Mouse (Mus musculus) liver, embryonic 12.5 days (tissue): ENCODE measurements at regions not wholly inside any gene's neighbourhood (a gene's known extent, or its start where the extent isn't known, plus 50 kb on each side); places are given as distances from the start of the nearest gene placed in this dataset.

Experiments
- ATAC-seq: fragments of 200-750 bp; cut with Nextera tagmentation; 2 replicates; pipeline ENCODE4 v1.8.0; 2017; ENCODE audit warnings: moderate number of reproducible peaks, mild to moderate bottlenecking, moderate library complexity
- H3K27ac ChIP-seq: fragments of 300-500 bp; sonication (generic); 2 replicates; pipeline ENCODE4 v1.5.1; 2016; ENCODE audit warnings: mild to moderate bottlenecking
- H3K27me3 ChIP-seq: fragments of 300-500 bp; sonication (generic); replicated peaks from 2 replicates; pipeline ENCODE4 v1.6.1; 2016; ENCODE audit warnings: mild to moderate bottlenecking, moderate library complexity
- H3K36me3 ChIP-seq: fragments of 300-500 bp; sonication (generic); 2 replicates; pipeline ENCODE4 v1.6.1; 2016; ENCODE audit warnings: mild to moderate bottlenecking, moderate library complexity
- H3K4me1 ChIP-seq: fragments of 300-500 bp; sonication (generic); 2 replicates; pipeline ENCODE4 v1.6.1; 2016
- H3K4me2 ChIP-seq: fragments of 300-500 bp; sonication (generic); 2 replicates; pipeline ENCODE4 v1.6.1; 2016; ENCODE audit warnings: mild to moderate bottlenecking, moderate library complexity
- H3K4me3 ChIP-seq: fragments of 300-500 bp; sonication (generic); 2 replicates; pipeline ENCODE4 v1.5.1; 2016; ENCODE audit warnings: mild to moderate bottlenecking, moderate library complexity
- H3K9ac ChIP-seq: fragments of 300-500 bp; sonication (generic); 2 replicates; pipeline ENCODE4 v1.6.1; 2016; ENCODE audit warnings: mild to moderate bottlenecking, moderate library complexity
- H3K9me3 ChIP-seq: fragments of 300-500 bp; sonication (generic); replicated peaks from 2 replicates; pipeline ENCODE4 v1.6.1; 2016; ENCODE audit warnings: mild to moderate bottlenecking, moderate library complexity
- WGBS: fragments of 180-500 bp; shearing (Covaris S2); methylation state at CpG from one replicate; pipeline ENCODE4 v1.1.7; 2016; ENCODE audit not compliant: insufficient replicate concordance; 5-methylcytosine and 5-hydroxymethylcytosine counted together

- WGBS: 74% methylated on average over 3 of the region's 3 CpGs
These were observed 88.3 kb upstream of the Samsn1 start for GRCm38 (mm10) chr16:76110383-76110782.

GRCm38 (mm10) chr16:76108464-76108863 is 86.4 kb upstream of the Samsn1 start:
- Histone ChIP-seq H3K4me1 (no peaks in the 10 kb centered on the region), H3K36me3 (no peaks in the 10 kb centered on the region), H3K27me3 (no peaks in the 10 kb centered on the region), H3K9me3 (no peaks in the 10 kb centered on the region), H3K27ac (no peak overlapping the region), H3K9ac (no peak overlapping the region), H3K4me2 (no peak overlapping the region), H3K4me3 (no peak overlapping the region)
- 79% methylated on average over 2 of the region's 2 CpGs for WGBS
- no peak for ATAC-seq

More at GRCm38 (mm10) chr16:76110383-76110782, 88.3 kb upstream of the Samsn1 start:
- no peaks in the 10 kb centered on the region for H3K27me3 ChIP-seq
- no peak overlapping the region for H3K27ac ChIP-seq
- no peak overlapping the region for H3K4me3 ChIP-seq
- H3K4me2 ChIP-seq: no peak overlapping the region
- ATAC-seq: no peak
- no peaks in the 10 kb centered on the region for H3K36me3 ChIP-seq
- no peak overlapping the region for H3K9ac ChIP-seq
- no peaks in the 10 kb centered on the region for H3K9me3 ChIP-seq
- H3K4me1 ChIP-seq: no peaks in the 10 kb centered on the region

GRCm38 (mm10) chr16:76104673-76105072 is 82.6 kb upstream of the Samsn1 start:
- WGBS: 75% methylated on average over 6 of the region's 6 CpGs
- no peak for ATAC-seq

GRCm38 (mm10) chr16:76101773-76102172 is 79.7 kb upstream of the Samsn1 start:
- WGBS: 76% methylated on average over 3 of the region's 3 CpGs
- no peak for ATAC-seq
- H3K27me3 ChIP-seq: no peaks in the 10 kb centered on the region
- H3K9ac ChIP-seq: no peak overlapping the region
- H3K4me1 ChIP-seq: no peaks in the 10 kb centered on the region
- H3K9me3 ChIP-seq: no peaks in the 10 kb centered on the region
- H3K4me3 ChIP-seq: no peak overlapping the region
- no peak overlapping the region for H3K4me2 ChIP-seq
- H3K36me3 ChIP-seq: no peaks in the 10 kb centered on the region
- no peak overlapping the region for H3K27ac ChIP-seq

More at GRCm38 (mm10) chr16:76104673-76105072, 82.6 kb upstream of the Samsn1 start:
- H3K9ac ChIP-seq: no peak overlapping the region
- H3K4me2 ChIP-seq: no peak overlapping the region
- no peaks in the 10 kb centered on the region for H3K36me3 ChIP-seq
- H3K4me3 ChIP-seq: no peak overlapping the region
- no peaks in the 10 kb centered on the region for H3K4me1 ChIP-seq
- no peak overlapping the region for H3K27ac ChIP-seq
- no peaks in the 10 kb centered on the region for H3K9me3 ChIP-seq
- H3K27me3 ChIP-seq: no peaks in the 10 kb centered on the region

- Histone ChIP-seq H3K9me3 (no peaks in the 10 kb centered on the region), H3K27ac (no peak overlapping the region), H3K9ac (no peak overlapping the region), H3K36me3 (no peaks in the 10 kb centered on the region), H3K4me1 (no peaks in the 10 kb centered on the region), H3K4me3 (no peak overlapping the region), H3K4me2 (no peak overlapping the region), H3K27me3 (no peaks in the 10 kb centered on the region)
- 77% methylated on average over 9 of the region's 9 CpGs for WGBS
- ATAC-seq: no peak
These were observed 75.7 kb upstream of the Samsn1 start for GRCm38 (mm10) chr16:76097808-76098207.

- no peaks in the 10 kb centered on the region for H3K36me3 ChIP-seq
- H3K9ac ChIP-seq: no peak overlapping the region
- H3K27ac ChIP-seq: no peak overlapping the region
- no peaks in the 10 kb centered on the region for H3K27me3 ChIP-seq
- 76% methylated on average over 4 of the region's 4 CpGs for WGBS
- H3K4me1 ChIP-seq: no peaks in the 10 kb centered on the region
- no peak overlapping the region for H3K4me2 ChIP-seq
- no peak for ATAC-seq
- no peaks in the 10 kb centered on the region for H3K9me3 ChIP-seq
- H3K4me3 ChIP-seq: no peak overlapping the region
These were observed 74.3 kb upstream of the Samsn1 start for GRCm38 (mm10) chr16:76096363-76096762.

GRCm38 (mm10) chr16:76085363-76085762 is 63.3 kb upstream of the Samsn1 start:
- Histone ChIP-seq H3K9ac (no peak overlapping the region), H3K36me3 (no peaks in the 10 kb centered on the region), H3K27ac (no peak overlapping the region), H3K9me3 (no peaks in the 10 kb centered on the region), H3K4me1 (no peaks in the 10 kb centered on the region), H3K4me2 (no peak overlapping the region), H3K4me3 (no peak overlapping the region), H3K27me3 (no peaks in the 10 kb centered on the region)
- WGBS: 74% methylated on average over 4 of the region's 4 CpGs
- ATAC-seq: no peak

- H3K4me2 ChIP-seq: no peak overlapping the region
- no peaks in the 10 kb centered on the region for H3K36me3 ChIP-seq
- no peaks in the 10 kb centered on the region for H3K4me1 ChIP-seq
- H3K9ac ChIP-seq: no peak overlapping the region
- no peaks in the 10 kb centered on the region for H3K9me3 ChIP-seq
- H3K27me3 ChIP-seq: no peaks in the 10 kb centered on the region
- ATAC-seq: no peak
- H3K4me3 ChIP-seq: no peak overlapping the region
- WGBS: 52% methylated on average over 4 of the region's 4 CpGs
- H3K27ac ChIP-seq: no peak overlapping the region
These were observed 60.4 kb upstream of the Samsn1 start for GRCm38 (mm10) chr16:76082465-76082864.

GRCm38 (mm10) chr16:76079761-76080502 is 57.9 kb upstream of the Samsn1 start:
- H3K36me3 ChIP-seq: no peaks in the 10 kb centered on the region
- no peaks in the 10 kb centered on the region for H3K27me3 ChIP-seq
- H3K9me3 ChIP-seq: no peaks in the 10 kb centered on the region
- 66% methylated on average over 6 of the region's 6 CpGs for WGBS
- no peak for ATAC-seq
- no peaks in the 10 kb centered on the region for H3K4me1 ChIP-seq
- no peak overlapping the region for H3K4me2 ChIP-seq
- H3K4me3 ChIP-seq: no peak overlapping the region
- no peak overlapping the region for H3K27ac ChIP-seq
- H3K9ac ChIP-seq: no peak overlapping the region

GRCm38 (mm10) chr16:76078219-76078618 is 56.1 kb upstream of the Samsn1 start:
- no peaks in the 10 kb centered on the region for H3K27me3 ChIP-seq
- no peak overlapping the region for H3K4me3 ChIP-seq
- H3K9me3 ChIP-seq: no peaks in the 10 kb centered on the region
- no peaks in the 10 kb centered on the region for H3K36me3 ChIP-seq
- no peak overlapping the region for H3K27ac ChIP-seq
- H3K9ac ChIP-seq: no peak overlapping the region
- ATAC-seq: no peak
- 69% methylated on average over 5 of the region's 5 CpGs for WGBS
- H3K4me1 ChIP-seq: no peaks in the 10 kb centered on the region
- H3K4me2 ChIP-seq: no peak overlapping the region

- no peaks in the 10 kb centered on the region for H3K36me3 ChIP-seq
- no peaks in the 10 kb centered on the region for H3K4me1 ChIP-seq
- no peak overlapping the region for H3K27ac ChIP-seq
- 81% methylated on average over 5 of the region's 5 CpGs for WGBS
- H3K9me3 ChIP-seq: no peaks in the 10 kb centered on the region
- H3K9ac ChIP-seq: no peak overlapping the region
- no peak overlapping the region for H3K4me2 ChIP-seq
- H3K4me3 ChIP-seq: no peak overlapping the region
- H3K27me3 ChIP-seq: no peaks in the 10 kb centered on the region
- no peak for ATAC-seq
These were observed 54.1 kb upstream of the Samsn1 start for GRCm38 (mm10) chr16:76076231-76076630.
